Mouse (Mus musculus): ENCODE measurements around the gene Stk25. TPM values are rescaled to one million over a fixed set of nuclear protein-coding genes. Genes with fewer than 3 reads are reported as not detected.

The Stk25 gene
- total RNA-seq, 2 experiments from 2014 or later, result 30.9 to 65.0 TPM

- ATAC-seq (replicated peaks; ENCODE audit: poor library complexity, severe bottlenecking), result no peak
These were observed 14.2 kb upstream of the Stk25 start for GRCm38 (mm10) chr1:93672682-93673081.

DNA sequence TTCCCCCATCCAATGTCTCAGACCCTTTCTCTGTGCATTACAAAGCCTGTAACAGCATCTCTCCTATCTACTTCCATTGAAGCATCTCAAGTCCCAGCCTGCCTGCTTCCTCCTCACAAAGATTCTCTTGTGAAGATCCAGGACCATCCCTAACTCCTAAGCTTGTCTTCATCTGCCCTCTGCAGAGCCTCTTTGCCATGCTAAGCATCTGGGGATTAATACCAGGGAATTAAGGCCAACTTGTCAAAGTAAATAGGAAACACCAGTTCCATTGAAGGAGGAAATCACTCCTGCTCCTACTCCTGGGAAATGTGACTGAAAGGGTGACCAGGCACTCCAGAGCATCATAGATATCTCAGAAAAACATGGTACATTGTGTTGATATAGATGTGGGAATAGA lies 11.5 kb upstream of the Stk25 start:
- no peak for ATAC-seq (replicated peaks; ENCODE audit: poor library complexity, severe bottlenecking)

- peak; percentile 92 for ATAC-seq (replicated peaks; ENCODE audit: poor library complexity, severe bottlenecking)
These were observed 10.5 kb upstream of the Stk25 start for GRCm38 (mm10) chr1:93668791-93669548.

GRCm38 (mm10) chr1:93667760-93668400 lies 9.4 kb upstream of the Stk25 start:
- ATAC-seq (replicated peaks; ENCODE audit: poor library complexity, severe bottlenecking), result peak; percentile 76

GRCm38 (mm10) chr1:93657025-93657360 lies 1.5 kb downstream of the Stk25 start:
- ATAC-seq (replicated peaks; ENCODE audit: poor library complexity, severe bottlenecking), result no peak

DNA sequence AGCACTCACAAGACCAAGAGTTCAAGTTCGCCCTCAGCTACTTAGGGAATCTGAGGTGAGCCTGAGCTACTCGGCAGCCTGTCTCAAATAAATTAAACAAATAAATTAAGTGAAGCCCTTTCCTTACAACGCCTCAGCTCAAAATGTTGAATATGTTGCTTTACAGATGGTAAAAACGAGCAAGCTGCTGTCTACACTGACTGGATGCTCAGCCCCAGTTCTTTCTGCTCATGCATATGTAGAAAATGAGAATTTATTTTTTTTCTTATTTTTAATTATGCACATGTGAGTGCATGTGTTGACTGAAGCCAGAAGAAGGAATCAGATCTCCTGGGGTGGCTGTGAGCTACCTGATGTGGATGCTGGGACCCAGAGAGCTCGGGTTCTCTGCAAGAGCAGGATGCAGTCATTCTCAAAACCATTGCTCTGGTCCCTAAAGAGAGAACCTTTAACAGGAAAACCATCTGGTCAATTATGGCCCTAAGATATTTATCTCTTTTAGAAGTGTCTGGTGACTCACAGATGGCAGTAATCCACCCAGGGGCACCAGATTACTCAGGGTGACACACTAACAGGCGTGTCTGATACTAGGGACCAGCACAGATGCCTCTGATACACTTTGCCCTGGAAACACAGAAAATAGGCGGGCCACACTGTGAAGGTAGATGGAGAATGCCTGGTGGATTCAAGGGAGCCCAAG lies 2.0 kb downstream of the Stk25 start:
- no peak for ATAC-seq (replicated peaks; ENCODE audit: poor library complexity, severe bottlenecking)

GRCm38 (mm10) chr1:93654798-93655197 lies 3.7 kb downstream of the Stk25 start:
- ATAC-seq (replicated peaks; ENCODE audit: poor library complexity, severe bottlenecking), result no peak

- peak; percentile 46; the same call in 1 of the 2 replicates for ATAC-seq (replicated peaks; ENCODE audit: poor library complexity, severe bottlenecking)
These were observed 4.2 kb downstream of the Stk25 start for GRCm38 (mm10) chr1:93654275-93654674.

- ATAC-seq (replicated peaks; ENCODE audit: poor library complexity, severe bottlenecking), result no peak
These were observed 8.8 kb downstream of the Stk25 start for GRCm38 (mm10) chr1:93649604-93650172.

GRCm38 (mm10) chr1:93642692-93643091 lies 15.8 kb downstream of the Stk25 start:
- ATAC-seq (replicated peaks; ENCODE audit: poor library complexity, severe bottlenecking), result no peak

DNA sequence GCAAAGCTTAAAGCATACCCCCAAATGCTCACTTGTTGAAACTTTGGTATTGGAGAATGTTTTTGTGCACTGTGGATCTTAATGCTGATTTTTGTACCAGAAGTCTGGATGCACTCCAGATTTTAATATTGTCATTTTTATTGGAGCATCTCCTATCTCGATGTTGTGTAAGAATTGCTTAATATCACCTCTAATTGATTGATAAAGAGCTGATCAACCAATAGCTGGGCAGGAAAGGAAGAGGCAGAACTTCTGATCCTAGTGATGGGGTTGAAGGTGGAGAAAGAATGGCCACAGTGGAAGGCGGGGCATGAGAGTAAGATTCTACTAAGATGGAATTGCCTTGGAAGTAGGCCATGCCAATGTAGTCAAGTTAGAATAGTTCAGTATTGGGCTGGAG lies 16.5 kb downstream of the Stk25 start:
- ATAC-seq (replicated peaks; ENCODE audit: poor library complexity, severe bottlenecking), result no peak

GRCm38 (mm10) chr1:93636211-93636897 lies 22.1 kb downstream of the Stk25 start:
- peak; percentile 40 for ATAC-seq (replicated peaks; ENCODE audit: poor library complexity, severe bottlenecking)

DNA sequence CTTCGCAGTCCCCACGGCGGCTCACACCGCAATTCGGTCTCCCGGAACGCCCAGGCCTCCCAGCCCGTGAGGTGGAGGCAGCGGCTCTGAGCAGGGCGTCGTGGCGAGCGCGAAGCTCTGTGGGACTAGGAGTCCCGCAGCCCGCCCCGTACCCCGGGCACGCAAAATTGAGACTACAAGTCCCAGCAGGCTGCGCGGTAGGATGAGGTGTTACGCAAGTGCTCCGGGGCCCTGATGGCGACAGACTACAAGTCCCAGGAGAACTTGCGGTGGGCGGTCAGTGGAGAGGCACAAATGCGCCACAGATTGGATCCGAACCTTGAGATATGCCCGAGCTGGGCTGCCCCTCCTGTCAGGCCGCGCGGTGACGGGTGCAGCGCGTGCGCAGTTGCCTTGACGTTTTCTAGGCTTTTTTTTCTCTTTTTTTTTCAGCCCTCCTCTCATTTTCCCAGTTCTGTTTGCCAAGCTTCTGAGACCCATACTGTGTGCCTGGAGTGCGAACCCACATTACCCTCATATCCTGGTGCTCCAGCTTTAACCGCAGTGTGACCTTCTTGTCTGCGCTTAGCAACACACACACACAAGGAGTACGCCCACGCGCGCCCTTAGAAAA lies 22.8 kb downstream of the Stk25 start:
- ATAC-seq (replicated peaks; ENCODE audit: poor library complexity, severe bottlenecking), result peak; percentile 90

DNA sequence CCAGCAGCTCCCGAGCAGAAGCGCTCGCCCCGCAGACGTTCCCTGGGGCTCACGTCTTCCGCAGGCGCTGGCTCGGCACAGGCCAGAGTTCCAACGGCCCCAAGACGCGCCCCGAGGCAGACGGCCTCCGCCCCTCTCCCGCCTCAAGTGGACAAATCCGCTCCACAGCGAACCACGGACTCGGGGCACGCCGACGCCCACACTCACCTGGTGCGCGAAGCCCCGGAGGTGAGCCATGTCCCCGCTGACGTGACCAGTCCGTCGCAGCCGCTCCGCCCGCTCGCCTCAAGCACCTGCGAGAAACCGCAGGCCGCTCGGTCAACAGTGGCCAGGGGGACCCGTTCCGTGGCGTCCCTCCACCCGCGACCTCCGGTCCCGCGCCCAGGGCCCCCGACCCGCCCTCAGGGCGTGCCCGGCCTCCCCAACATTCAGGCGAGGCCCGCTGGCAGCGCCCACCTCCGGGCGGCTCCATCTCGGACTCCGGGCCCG lies 23.3 kb downstream of the Stk25 start:
- ATAC-seq (replicated peaks; ENCODE audit: poor library complexity, severe bottlenecking), result peak; percentile 34

DNA sequence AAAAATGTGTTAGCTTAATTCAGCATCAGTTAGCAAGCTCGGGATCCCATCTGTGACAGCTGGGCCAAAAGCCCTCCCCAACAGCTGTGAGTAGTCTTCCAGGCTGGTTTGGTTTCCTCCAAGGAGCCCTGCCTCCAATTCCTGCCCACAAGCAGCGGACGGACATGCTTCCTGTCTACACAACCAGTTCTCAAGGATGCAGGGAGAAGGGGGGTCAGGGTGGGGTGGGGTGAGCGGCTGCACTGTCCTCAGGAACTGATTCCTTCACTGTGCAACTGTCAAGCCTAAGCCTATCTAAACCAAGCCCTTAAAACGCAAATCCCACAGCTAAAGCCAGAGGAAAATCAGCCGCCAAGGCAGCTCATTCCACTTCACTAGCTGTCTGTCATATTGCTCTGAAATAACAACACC lies 24.0 kb downstream of the Stk25 start:
- ATAC-seq (replicated peaks; ENCODE audit: poor library complexity, severe bottlenecking), result peak; percentile 43

DNA sequence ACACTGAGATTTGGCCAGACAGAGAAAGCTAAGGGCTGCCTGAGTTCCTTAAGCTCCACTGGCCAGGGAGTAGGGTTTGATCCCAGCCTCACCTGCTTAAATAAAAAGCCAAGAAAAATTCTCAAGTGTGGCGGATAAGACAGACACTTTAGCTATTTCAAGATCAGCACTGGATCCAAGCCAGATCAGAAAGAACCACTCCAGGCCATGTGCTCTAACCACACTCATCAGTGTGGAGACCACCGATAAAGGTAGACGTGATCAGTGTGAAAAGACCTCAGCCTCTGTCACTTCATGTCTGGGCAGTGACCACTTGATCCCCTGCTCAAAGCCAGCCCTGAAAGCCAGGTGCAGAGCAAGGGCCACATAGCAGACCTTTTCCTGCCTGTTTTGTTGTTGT lies 25.7 kb downstream of the Stk25 start:
- ATAC-seq (replicated peaks; ENCODE audit: poor library complexity, severe bottlenecking), result no peak

GRCm38 (mm10) chr1:93630796-93631195 lies 27.7 kb downstream of the Stk25 start:
- ATAC-seq (replicated peaks; ENCODE audit: poor library complexity, severe bottlenecking), result no peak

DNA sequence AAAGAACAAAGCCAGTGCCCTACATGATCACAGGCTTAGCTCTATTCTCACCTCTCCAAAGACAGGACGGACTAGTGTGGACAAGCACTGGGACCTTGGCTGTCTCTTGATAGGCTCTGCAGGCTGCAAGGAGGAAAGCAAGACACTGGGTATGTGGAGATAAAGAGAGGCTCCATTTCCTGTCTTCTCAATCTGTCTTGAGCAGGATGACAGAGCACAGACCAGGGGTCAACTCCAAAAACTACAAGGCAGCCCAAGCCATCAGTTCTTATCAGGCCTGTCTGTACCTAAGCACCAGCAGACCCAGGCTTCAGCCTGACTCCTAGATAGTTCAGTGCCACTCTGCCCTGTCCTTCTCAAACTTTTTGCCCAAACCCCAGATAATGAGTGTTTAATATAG lies 34.0 kb downstream of the Stk25 start:
- ATAC-seq (replicated peaks; ENCODE audit: poor library complexity, severe bottlenecking), result no peak

DNA sequence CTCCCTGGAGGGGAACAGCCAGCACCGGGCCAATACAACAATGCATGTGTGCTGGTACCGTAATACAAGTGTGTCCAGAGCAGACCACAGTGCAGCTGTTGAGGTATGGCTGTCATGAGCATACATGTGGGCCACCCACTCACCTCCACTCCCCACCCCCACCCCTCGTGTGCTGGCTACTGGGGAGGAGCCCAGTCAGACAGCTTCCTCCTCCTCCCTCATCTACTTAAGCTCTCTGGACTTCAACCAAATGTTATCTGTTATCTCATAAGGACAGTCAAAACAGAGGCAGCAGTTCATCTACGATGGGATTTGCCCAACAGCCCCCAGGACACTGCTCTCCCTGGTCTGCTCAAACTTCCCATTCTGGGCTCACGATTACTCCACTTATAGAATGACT lies 39.5 kb downstream of the Stk25 start:
- no peak for ATAC-seq (replicated peaks; ENCODE audit: poor library complexity, severe bottlenecking)

All from granulocyte monocyte progenitor cell, adult 5-6 weeks (primary cell).